Mouse (Mus musculus): ENCODE data around the gene Cacna1c.

GRCm38 (mm10) chr6:118777457-118777856 is 418.8 kb downstream of the Cacna1c start:
- TF ChIP-seq CTCF (IDR thresholded peaks at IDR 0.05; ENCODE audit: low read depth) (no peak), EP300 (optimal IDR thresholded peaks at IDR 0.05) (no peak)
